Mouse (Mus musculus) ES-E14 (cell line): Measurements from ENCODE around the gene Ephb1. TPM values are rescaled to one million over a fixed set of nuclear protein-coding genes. Genes with fewer than 3 reads are reported as not detected.

Experiments
- DNase-seq: peaks from one replicate; pipeline ENCODE4 v3.0.0-alpha.2; 2013; ENCODE audit warnings: low read depth, low spot score
- H3K27ac ChIP-seq: 2 replicates; pipeline ENCODE4 v1.5.1; 2012; ENCODE audit warnings: low read depth, mild to moderate bottlenecking, low read length, moderate library complexity, mixed read lengths; ENCODE audit not compliant: poor library complexity, insufficient read depth, severe bottlenecking
- H3K36me3 ChIP-seq: 2 replicates; pipeline ENCODE4 v1.6.1; 2012; ENCODE audit warnings: mild to moderate bottlenecking, low read length, moderate library complexity, mixed read lengths; ENCODE audit not compliant: control insufficient read depth, poor library complexity, insufficient read depth, severe bottlenecking
- H3K4me1 ChIP-seq, 2 experiments: fragments of 150-350 bp in 1 of 2; sonication (generic) in 1 of 2; 2 replicates each; pipeline ENCODE4 v1.6.1; 2012; ENCODE audit warnings: low read length in 2 of 2, mild to moderate bottlenecking in 1 of 2, mixed read lengths in 1 of 2; ENCODE audit not compliant: control insufficient read depth in 2 of 2, insufficient read depth in 2 of 2, poor library complexity in 1 of 2
- H3K4me3 ChIP-seq, 2 experiments: fragments of 150-350 bp in 1 of 2; sonication (generic) in 1 of 2; 2 replicates each; pipeline ENCODE4 v1.5.1; 2012; ENCODE audit warnings: low read length in 2 of 2, low read depth in 1 of 2, mild to moderate bottlenecking in 1 of 2, mixed read lengths in 1 of 2; ENCODE audit not compliant: insufficient read depth in 1 of 2, poor library complexity in 1 of 2, severe bottlenecking in 1 of 2
- H3K9ac ChIP-seq: 2 replicates; pipeline ENCODE4 v1.6.1; 2012; ENCODE audit warnings: low read depth, mild to moderate bottlenecking, low read length, mixed read lengths; ENCODE audit not compliant: poor library complexity, insufficient read depth, severe bottlenecking
- H3K9me3 ChIP-seq: fragments of 150-350 bp; sonication (generic); 2 replicates; pipeline ENCODE4 v1.6.1; 2012; ENCODE audit warnings: low read depth, mild to moderate bottlenecking, low read length; ENCODE audit not compliant: control insufficient read depth, insufficient read depth
- CHD2 ChIP-seq: IDR thresholded peaks from 2 replicates; pipeline ENCODE4 v1.6.1; 2014; ENCODE audit warnings: mild to moderate bottlenecking, low read depth, low read length, inconsistent platforms
- HCFC1 ChIP-seq: IDR thresholded peaks from 2 replicates; pipeline ENCODE4 v1.6.1; 2012; ENCODE audit warnings: low read length, inconsistent platforms, borderline replicate concordance; ENCODE audit not compliant: insufficient read depth
- MAFK ChIP-seq: IDR thresholded peaks from 2 replicates; pipeline ENCODE4 v1.6.1; 2014; ENCODE audit warnings: mild to moderate bottlenecking, low read depth, low read length, inconsistent platforms; ENCODE audit not compliant: insufficient read depth
- ZC3H11A ChIP-seq: IDR thresholded peaks from 2 replicates; pipeline ENCODE4 v1.6.1; 2012; ENCODE audit warnings: low read depth, mild to moderate bottlenecking, inconsistent platforms, low read length, borderline replicate concordance
- ZNF384 ChIP-seq: IDR thresholded peaks from 2 replicates; pipeline ENCODE4 v1.6.1; 2012; ENCODE audit warnings: low read depth, low read length, inconsistent platforms
- in situ Hi-C, 2 experiments: fragments of 600-800 bp; cut with MboI; formaldehyde crosslinking; loops; one replicate each; pipeline ENCODE4 v1.15.1; 2025; ENCODE audit warnings: low sequenced_read_pairs in 2 of 2, inconsistent platforms in 1 of 2; ENCODE audit not compliant: unreplicated experiment in 2 of 2
- total RNA-seq: library from RNA; depleted of rRNA; stranded (reverse); fragments of 300-350 nt; gene quantifications from 2 replicates; pipeline ENCODE4 v1.2.3, GENCODE M21; 2012

The Ephb1 gene
- total RNA-seq, 1 experiment, result 0.27 TPM

DNA sequence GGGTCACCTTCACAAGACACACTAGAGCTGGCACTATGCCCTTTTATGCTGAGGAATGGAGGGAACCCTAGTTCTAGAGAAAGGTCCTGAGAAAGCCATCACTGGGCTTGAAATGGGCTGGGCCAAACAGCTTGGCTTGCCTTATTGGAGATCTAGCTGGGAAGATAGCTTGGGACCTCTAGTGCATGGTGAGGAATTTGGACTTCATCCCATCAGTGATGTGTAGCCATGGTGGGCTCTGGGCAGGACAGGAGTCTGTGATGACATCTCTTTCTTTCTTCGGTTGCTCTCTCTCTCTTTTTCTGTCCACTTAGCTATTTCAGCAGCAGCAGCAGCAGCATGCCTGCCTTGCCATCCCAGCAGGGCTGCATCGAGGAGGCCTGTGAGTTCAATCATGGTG lies 439.4 kb downstream of the Ephb1 start:
- in situ Hi-C loops, result no loop called here
- Histone ChIP-seq H3K9ac (no peak overlapping the region), H3K4me1 (no peaks in the 10 kb centered on the region), H3K27ac (no peak overlapping the region), H3K36me3 (no peaks in the 10 kb centered on the region), H3K4me3 (no peak overlapping the region), H3K9me3 (no peaks in the 10 kb centered on the region)
- DNase-seq, result no peak
- TF ChIP-seq ZC3H11A (no peak), MAFK (no peak), CHD2 (no peak), ZNF384 (no peak), HCFC1 (no peak)

DNA sequence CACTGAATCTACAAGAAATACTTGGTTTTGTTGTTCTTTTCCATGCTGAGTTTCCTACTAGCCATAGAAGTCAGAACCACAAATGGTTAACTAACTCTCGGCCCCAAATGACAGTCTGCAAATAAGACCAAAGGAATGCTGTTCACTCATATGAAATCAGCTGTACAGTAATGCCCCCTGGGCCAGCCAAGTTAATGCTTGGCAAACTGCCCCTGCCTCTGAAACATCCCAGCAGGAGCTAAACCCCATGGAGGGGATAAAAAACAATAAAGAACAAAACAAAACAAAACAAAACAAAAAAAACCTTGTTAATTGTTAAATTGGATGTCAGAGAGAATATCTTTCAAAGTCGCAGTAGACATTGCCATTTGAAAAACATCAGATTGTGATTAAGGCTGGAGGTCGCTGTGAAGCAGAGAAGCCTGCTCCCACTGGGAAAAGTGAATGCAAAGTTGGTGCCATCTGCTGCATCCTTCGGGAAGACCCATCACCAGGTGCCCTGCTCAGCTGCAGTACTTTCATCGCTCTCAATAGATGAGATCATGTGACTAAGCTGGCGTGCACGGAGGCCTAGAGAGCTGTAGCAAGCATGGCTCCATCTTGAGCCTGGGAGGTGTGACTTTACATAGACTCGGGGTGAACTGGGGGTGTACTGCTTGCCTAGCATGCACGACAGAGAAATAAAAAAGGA lies 443.2 kb downstream of the Ephb1 start:
- Histone ChIP-seq H3K27ac (no peak overlapping the region), H3K36me3 (no peaks in the 10 kb centered on the region), H3K9ac (no peak overlapping the region), H3K4me1 (no peaks in the 10 kb centered on the region), H3K9me3 (no peaks in the 10 kb centered on the region), H3K4me3 (no peak overlapping the region)
- DNase-seq, result no peak
- no peak for TF ChIP-seq ZC3H11A
- TF ChIP-seq ZNF384, result no peak
- TF ChIP-seq MAFK, result no peak
- TF ChIP-seq CHD2, result no peak
- in situ Hi-C loops, result no loop called here

DNA sequence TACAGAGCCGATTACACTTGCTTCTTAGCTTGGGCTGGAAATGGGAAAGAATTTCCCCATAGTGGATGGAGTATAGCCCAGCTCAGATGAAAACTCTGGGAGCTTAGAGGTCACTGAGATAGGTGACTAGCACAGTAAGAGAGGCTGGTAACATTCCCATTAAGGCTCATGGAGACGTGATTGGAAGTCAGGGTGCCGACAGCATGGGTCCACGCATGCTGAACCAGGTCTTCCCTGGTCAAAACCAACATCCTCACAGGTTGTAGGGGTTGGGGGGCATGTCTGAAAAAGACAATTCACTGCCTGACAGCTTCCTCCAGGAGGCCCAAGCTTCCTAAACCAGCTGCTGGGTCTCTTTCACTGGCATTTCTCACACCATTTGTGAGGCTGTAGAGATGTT lies 445.0 kb downstream of the Ephb1 start:
- no peak for TF ChIP-seq CHD2
- H3K4me3 ChIP-seq, result no peak overlapping the region
- no peak overlapping the region for H3K9ac ChIP-seq
- no peak overlapping the region for H3K27ac ChIP-seq
- DNase-seq, result no peak
- H3K4me1 ChIP-seq, result no peaks in the 10 kb centered on the region
- H3K9me3 ChIP-seq, result no peaks in the 10 kb centered on the region
- in situ Hi-C loops, result no loop called here
- no peaks in the 10 kb centered on the region for H3K36me3 ChIP-seq

DNA sequence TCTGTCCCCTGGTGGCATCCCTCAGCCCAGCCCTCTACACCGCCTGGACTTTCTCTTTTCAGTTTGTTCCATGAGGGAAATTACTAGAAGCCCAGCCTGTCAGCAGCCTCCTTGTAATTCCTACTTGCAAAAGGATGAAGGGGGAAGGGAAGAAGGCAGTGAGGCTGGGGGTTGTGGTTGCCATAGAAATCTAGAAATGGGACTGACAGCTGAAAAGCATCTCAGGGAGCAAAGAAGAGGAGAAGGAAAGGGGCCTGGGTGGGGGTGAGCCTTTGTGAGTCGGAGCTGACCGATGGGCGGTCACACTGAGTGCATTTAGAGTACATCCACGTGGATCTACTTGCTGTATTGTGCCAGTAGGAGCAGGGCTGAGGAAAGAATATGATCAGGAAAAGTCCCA lies 445.6 kb downstream of the Ephb1 start:
- Histone ChIP-seq H3K36me3 (no peaks in the 10 kb centered on the region), H3K9ac (no peak overlapping the region), H3K4me3 (no peak overlapping the region), H3K9me3 (no peaks in the 10 kb centered on the region), H3K27ac (no peak overlapping the region), H3K4me1 (no peaks in the 10 kb centered on the region)
- no peak for DNase-seq
- TF ChIP-seq ZC3H11A, result no peak
- no peak for TF ChIP-seq MAFK
- TF ChIP-seq HCFC1, result no peak
- no peak for TF ChIP-seq CHD2
- TF ChIP-seq ZNF384, result no peak
- in situ Hi-C loops, result no loop called here

DNA sequence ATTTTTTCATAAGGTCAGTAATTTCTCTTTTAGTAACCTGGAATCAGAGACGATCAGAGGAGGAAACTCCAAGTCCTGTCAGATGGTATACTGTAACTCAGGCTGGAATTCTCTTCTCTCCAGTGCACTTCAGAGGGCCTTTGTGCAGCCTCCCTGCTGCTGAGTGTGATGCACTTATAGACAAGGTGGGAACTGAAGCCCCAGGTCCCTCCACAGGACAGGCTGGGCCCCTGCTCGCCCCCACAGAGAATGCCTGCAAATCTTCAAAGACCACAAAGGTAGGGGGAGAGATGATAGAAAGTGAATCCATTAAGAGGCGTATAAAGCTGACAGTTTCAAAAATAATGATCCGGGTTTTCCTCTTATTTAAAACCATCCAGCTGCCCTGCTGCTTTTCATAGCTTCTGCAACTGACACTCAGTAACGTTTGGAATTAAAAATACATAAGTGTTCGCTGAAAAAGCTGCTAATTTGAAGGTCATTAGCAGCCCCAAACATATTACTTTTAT lies 446.7 kb downstream of the Ephb1 start:
- Histone ChIP-seq H3K36me3 (no peaks in the 10 kb centered on the region), H3K9ac (no peak overlapping the region), H3K9me3 (no peaks in the 10 kb centered on the region), H3K4me3 (no peak overlapping the region), H3K27ac (no peak overlapping the region), H3K4me1 (no peaks in the 10 kb centered on the region)
- no peak for TF ChIP-seq HCFC1
- no peak for TF ChIP-seq CHD2
- TF ChIP-seq MAFK, result no peak
- TF ChIP-seq ZC3H11A, result no peak
- no peak for TF ChIP-seq ZNF384
- DNase-seq, result no peak
- in situ Hi-C loops, result no loop called here
